Mouse (Mus musculus) layer of hippocampus, postnatal 36 days (tissue): Measurements from ENCODE around the gene Dnase1. TPM values are rescaled to one million over a fixed set of nuclear protein-coding genes. Genes with fewer than 3 reads are reported as not detected.
"Not testable (repeated sequence)": the region's sequence is repeated elsewhere in the genome, so short reads cannot be mapped to it uniquely, and the experiment has no call there.

Experiments used
- DNase-seq, 2 experiments: peaks; one replicate each; pipeline ENCODE4 v3.0.0; 2022
- total RNA-seq, 2 experiments: library from RNA; stranded (reverse); gene quantifications; 2 replicates each; pipeline ENCODE4 v1.2.3; 2021

Gene Dnase1
- not detected for total RNA-seq

GRCm38 (mm10) chr16:4036807-4037206 lies at the start of gene Dnase1:
Gene Dnase1 (plus strand): TSS chr16:4036942.
- no peak for DNase-seq

GRCm38 (mm10) chr16:3988410-3988809 lies 48.3 kb upstream of the Dnase1 start:
- DNase-seq, result no peak

- peak; percentile 95 to 96 for DNase-seq
Measured at GRCm38 (mm10) chr16:4003489-4004398, 33.0 kb upstream of the Dnase1 start, which contains the start of gene Slx4. Gene Slx4 (minus strand): TSS chr16:4003770.

GRCm38 (mm10) chr16:4012882-4013570 lies 23.7 kb upstream of the Dnase1 start:
- no peak for DNase-seq

GRCm38 (mm10) chr16:4014040-4014668 lies 22.6 kb upstream of the Dnase1 start:
- DNase-seq, result no peak

GRCm38 (mm10) chr16:4016786-4017185 lies 20.0 kb upstream of the Dnase1 start:
- not testable (repeated sequence) for DNase-seq

- DNase-seq, result not testable (repeated sequence)
Measured at GRCm38 (mm10) chr16:4017466-4017865, 19.3 kb upstream of the Dnase1 start.

GRCm38 (mm10) chr16:4021241-4021640 lies 15.5 kb upstream of the Dnase1 start:
- DNase-seq, result no peak

GRCm38 (mm10) chr16:4022719-4023118 lies 14.0 kb upstream of the Dnase1 start:
- no peak for DNase-seq

- DNase-seq, result no peak
Measured at GRCm38 (mm10) chr16:4026672-4027071, 10.1 kb upstream of the Dnase1 start.

GRCm38 (mm10) chr16:4027211-4027610 lies 9.5 kb upstream of the Dnase1 start:
- no peak for DNase-seq

- DNase-seq, result no peak
Measured at GRCm38 (mm10) chr16:4029371-4029841, 7.3 kb upstream of the Dnase1 start.

- DNase-seq, result no peak
Measured at GRCm38 (mm10) chr16:4030501-4030900, 6.2 kb upstream of the Dnase1 start.

- no peak for DNase-seq
Measured at GRCm38 (mm10) chr16:4031441-4032274, 5.1 kb upstream of the Dnase1 start.

GRCm38 (mm10) chr16:4032341-4032748 lies 4.4 kb upstream of the Dnase1 start:
- no peak for DNase-seq

- no peak for DNase-seq
Measured at GRCm38 (mm10) chr16:4033971-4034370, 2.8 kb upstream of the Dnase1 start.

- no peak for DNase-seq
Measured at GRCm38 (mm10) chr16:4034476-4034875, 2.3 kb upstream of the Dnase1 start.

- no peak for DNase-seq
Measured at GRCm38 (mm10) chr16:4035575-4035974, 1.2 kb upstream of the Dnase1 start.

GRCm38 (mm10) chr16:4037690-4038089 lies 948 bp downstream of the Dnase1 start:
- no peak for DNase-seq

- no peak for DNase-seq
Measured at GRCm38 (mm10) chr16:4040206-4040605, 3.5 kb downstream of the Dnase1 start.

GRCm38 (mm10) chr16:4041646-4042045 lies 4.9 kb downstream of the Dnase1 start:
- no peak for DNase-seq

- no peak for DNase-seq
Measured at GRCm38 (mm10) chr16:4044093-4044492, 7.4 kb downstream of the Dnase1 start.
